Mouse (Mus musculus) kidney, embryonic 15.5 days (tissue): ENCODE results near the gene Haspin. TPM values are rescaled to one million over a fixed set of nuclear protein-coding genes. Genes with fewer than 3 reads are reported as not detected.

Experiments
- ATAC-seq: fragments of 200-750 bp; cut with Nextera tagmentation; replicated peaks from 2 replicates; pipeline ENCODE4 v1.8.0; 2017; ENCODE audit warnings: moderate TSS enrichment; ENCODE audit not compliant: low FRiP score
- H3K27ac ChIP-seq: fragments of 300-500 bp; sonication (generic); 2 replicates; pipeline ENCODE4 v1.5.1; 2015; ENCODE audit warnings: mild to moderate bottlenecking, inconsistent platforms
- H3K27me3 ChIP-seq: fragments of 300-500 bp; sonication (generic); 2 replicates; pipeline ENCODE4 v1.6.1; 2015; ENCODE audit warnings: inconsistent platforms
- H3K36me3 ChIP-seq: fragments of 300-500 bp; sonication (generic); 2 replicates; pipeline ENCODE4 v1.6.1; 2015; ENCODE audit warnings: inconsistent platforms
- H3K4me1 ChIP-seq: fragments of 300-500 bp; sonication (generic); 2 replicates; pipeline ENCODE4 v1.6.1; 2015; ENCODE audit warnings: inconsistent platforms
- H3K4me2 ChIP-seq: fragments of 300-500 bp; sonication (generic); 2 replicates; pipeline ENCODE4 v1.6.1; 2015; ENCODE audit warnings: moderate library complexity, mild to moderate bottlenecking, inconsistent platforms
- H3K4me3 ChIP-seq: fragments of 300-500 bp; sonication (generic); replicated peaks from 2 replicates; pipeline ENCODE4 v1.5.1; 2015; ENCODE audit warnings: mild to moderate bottlenecking, inconsistent platforms
- H3K9ac ChIP-seq: fragments of 300-500 bp; sonication (generic); 2 replicates; pipeline ENCODE4 v1.6.1; 2015; ENCODE audit warnings: mild to moderate bottlenecking, inconsistent platforms
- H3K9me3 ChIP-seq: fragments of 300-500 bp; sonication (generic); replicated peaks from 2 replicates; pipeline ENCODE4 v1.6.1; 2016; ENCODE audit warnings: inconsistent platforms
- WGBS: fragments of 180-500 bp; shearing (Covaris S2); methylation state at CpG from one replicate; pipeline ENCODE4 v1.1.7; 2015; ENCODE audit warnings: mixed read lengths; 5-methylcytosine and 5-hydroxymethylcytosine counted together
- polyA plus RNA-seq: library from polyadenylated mRNA; unstranded; fragments of >200 nt; fragmentation: Nextera tagmentation; extraction: Ambion mirVana; gene quantifications from 2 replicates; pipeline ENCODE4 v1.2.1, GENCODE M21; 2015

Gene Haspin
- 17.5 and 18.9 TPM in 2 replicates for polyA plus RNA-seq

DNA sequence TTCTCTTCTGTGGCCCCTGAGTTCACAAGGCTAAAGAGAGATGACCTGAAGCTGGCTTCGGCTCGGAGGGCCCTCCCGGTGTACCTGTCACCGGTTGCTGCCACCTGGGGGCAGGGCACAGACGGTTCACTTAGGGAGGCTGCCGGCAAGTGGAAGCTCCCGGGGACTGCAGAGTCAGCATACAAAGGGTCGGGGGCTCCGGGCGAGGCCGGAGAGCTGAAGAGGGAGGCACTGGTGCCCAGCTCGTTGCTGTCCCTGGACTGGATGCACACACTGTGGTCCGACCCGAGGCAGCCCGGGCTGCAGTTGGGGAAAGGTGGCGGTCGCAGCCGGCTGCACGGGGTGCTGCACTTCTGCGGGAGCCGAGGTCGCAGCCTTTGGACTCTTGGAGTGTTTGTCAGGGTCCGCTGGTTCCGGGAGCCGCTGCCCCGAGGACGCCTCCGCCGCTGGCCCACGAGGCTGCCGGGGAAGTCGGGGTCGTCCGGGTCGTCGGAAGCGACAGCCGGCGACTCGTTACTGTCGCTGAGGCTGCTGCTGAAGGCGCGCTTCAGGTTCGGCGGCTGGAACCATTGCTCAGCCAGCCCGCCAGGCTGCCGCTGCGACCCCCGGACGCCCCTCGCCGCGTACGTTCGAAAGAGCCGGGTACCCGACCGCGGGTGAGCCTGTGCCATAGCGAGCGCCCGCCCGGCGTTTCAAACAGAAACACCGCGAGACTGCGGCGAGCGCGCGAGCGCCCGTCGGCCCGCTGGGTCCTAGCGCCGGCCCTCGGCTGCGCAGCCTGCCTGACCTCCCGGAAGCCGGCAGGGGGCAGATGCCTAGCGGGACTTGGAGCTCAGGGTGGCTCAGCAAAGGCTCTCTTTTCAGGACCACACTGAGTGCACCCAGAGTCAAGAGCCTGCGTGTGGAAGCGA is at the start of gene Haspin:
TSS of gene Haspin (minus strand) at position 704 of the 911 bp plus-strand sequence.
- ATAC-seq = peak; percentile 95
- Histone ChIP-seq H3K9ac (peak within 1 kb of the TSS; percentile 77), H3K9me3 (no peaks in the 10 kb centered on the region), H3K4me1 (peaks cover 41% of the 10 kb centered on the region), H3K4me3 (peak within 1 kb of the TSS; percentile 96), H3K27me3 (no peaks in the 10 kb centered on the region), H3K4me2 (peak within 1 kb of the TSS; percentile 84), H3K36me3 (peaks cover 18% of the 10 kb centered on the region), H3K27ac (peak within 1 kb of the TSS; percentile 23; the same call in 1 of the 2 replicates)
- under 1% methylated on average over 84 of the region's 84 CpGs for WGBS

DNA sequence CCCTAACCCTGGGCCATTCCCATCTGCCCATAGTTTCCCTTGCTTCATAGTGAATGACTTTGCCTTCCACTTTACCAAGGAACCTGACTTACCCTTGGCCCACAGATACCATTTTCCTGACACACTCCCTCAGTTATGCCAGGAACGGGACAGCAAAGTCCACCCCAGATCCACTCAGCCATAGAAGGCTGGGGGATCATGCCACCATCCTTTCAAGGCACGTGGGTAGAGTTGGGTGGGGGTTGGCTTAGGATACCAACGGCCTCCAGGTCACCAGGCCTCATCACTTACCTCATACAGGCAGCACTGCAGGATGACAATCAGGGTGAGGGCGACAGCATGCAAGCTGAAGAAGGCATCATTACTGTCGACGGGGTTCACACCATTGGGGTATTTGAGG is 49.1 kb upstream of the Haspin start:
- Histone ChIP-seq H3K9ac (no peak overlapping the region), H3K27ac (no peak overlapping the region), H3K4me3 (no peak overlapping the region), H3K4me2 (no peak overlapping the region), H3K36me3 (peaks cover 88% of the 10 kb centered on the region), H3K27me3 (no peaks in the 10 kb centered on the region), H3K4me1 (no peaks in the 10 kb centered on the region), H3K9me3 (no peaks in the 10 kb centered on the region)
- ATAC-seq = no peak
- WGBS = 82% methylated on average over 6 of the region's 6 CpGs

DNA sequence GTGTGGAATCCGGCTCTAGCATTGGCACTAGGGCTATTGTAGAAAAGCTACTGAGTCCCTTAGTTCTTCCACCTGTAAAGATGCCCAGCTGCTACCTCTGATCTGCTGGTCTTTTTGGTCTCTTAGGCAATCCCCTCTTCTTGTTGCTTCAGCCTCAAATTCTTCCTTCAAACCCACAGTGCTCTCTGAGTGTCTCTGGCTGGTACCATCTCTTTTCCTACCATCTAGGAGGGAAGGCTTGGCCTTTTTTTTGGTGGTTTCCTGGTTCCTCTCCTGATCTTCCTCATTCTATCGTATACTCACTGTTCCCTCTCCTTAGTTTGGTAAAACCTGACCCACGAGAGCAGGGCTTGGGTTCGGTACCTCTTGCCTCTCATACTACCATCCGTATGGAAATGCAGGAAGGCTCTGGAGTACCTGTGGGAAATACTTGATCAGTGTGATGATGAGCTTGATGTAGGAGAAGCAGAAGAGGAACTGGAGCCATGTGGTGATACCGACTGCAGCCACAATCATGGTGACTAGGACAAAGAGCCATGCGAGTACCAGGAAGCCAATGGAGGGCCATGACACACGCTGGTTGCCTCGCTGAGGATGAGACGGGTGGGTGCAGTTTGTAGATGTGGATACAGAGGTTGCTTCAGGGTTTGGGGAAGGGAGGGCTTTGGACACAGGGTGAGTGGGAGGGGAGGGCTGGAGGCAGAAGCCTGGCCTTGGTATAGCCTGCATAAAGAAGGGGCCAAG is 48.0 kb upstream of the Haspin start:
- Histone ChIP-seq H3K27me3 (no peaks in the 10 kb centered on the region), H3K4me1 (no peaks in the 10 kb centered on the region), H3K36me3 (peaks cover 81% of the 10 kb centered on the region), H3K9ac (no peak overlapping the region), H3K4me3 (no peak overlapping the region), H3K4me2 (no peak overlapping the region), H3K27ac (no peak overlapping the region), H3K9me3 (no peaks in the 10 kb centered on the region)
- no peak for ATAC-seq
- 96% methylated on average over 10 of the region's 10 CpGs for WGBS

DNA sequence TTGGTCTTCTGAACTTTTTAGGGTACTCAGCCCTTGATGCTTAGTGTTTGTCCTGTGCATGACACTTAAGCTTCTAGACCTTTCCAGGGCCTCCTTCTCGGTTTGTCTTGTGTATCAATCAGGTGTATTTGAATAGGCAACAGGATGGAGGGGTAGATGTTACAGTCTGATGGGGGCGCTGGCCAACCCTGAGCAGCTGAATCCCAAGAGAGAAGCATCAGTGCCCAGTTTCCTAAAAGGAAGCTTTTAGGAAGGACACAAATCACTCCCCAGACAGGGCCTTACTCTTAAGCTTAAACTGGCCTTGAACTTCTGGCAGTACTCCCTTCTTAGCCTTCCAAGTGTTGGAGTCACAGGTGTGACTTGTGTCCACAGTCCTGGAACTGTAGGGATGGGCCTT is 39.8 kb upstream of the Haspin start:
- H3K36me3 ChIP-seq = peaks cover 41% of the 10 kb centered on the region
- peaks cover 34% of the 10 kb centered on the region for H3K4me1 ChIP-seq
- no peaks in the 10 kb centered on the region for H3K9me3 ChIP-seq
- ATAC-seq = no peak
- peak overlapping the region; percentile 79 for H3K9ac ChIP-seq
- 0% methylated on average over 2 of the region's 2 CpGs for WGBS
- peak overlapping the region; percentile 97 for H3K27ac ChIP-seq
- H3K4me3 ChIP-seq = peak overlapping the region; percentile 83
- H3K27me3 ChIP-seq = no peaks in the 10 kb centered on the region
- peak overlapping the region; percentile 72 for H3K4me2 ChIP-seq

DNA sequence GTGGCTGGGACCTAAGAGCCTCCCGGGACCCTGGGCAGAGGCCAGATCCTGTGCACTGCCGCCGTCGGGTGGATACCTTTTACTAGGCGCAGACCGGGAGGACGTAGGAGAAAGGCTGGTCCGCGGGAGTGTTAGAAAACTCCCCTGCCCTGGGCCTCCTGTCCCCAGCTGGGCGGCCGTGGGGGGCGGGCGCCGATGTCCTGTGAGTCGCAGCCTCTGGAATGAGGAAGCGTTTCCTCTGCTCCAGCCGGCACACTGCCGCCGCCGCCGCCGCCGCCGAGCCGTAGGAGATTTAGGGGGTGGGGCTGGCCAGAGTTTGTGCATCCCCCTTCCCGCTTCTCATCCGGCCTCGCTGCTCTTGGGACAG is 39.4 kb upstream of the Haspin start:
- ATAC-seq = peak; percentile 88
- H3K9ac ChIP-seq = peak overlapping the region; percentile 79
- H3K9me3 ChIP-seq = no peaks in the 10 kb centered on the region
- H3K4me1 ChIP-seq = peaks cover 36% of the 10 kb centered on the region
- H3K27me3 ChIP-seq = no peaks in the 10 kb centered on the region
- H3K27ac ChIP-seq = peak overlapping the region; percentile 97
- peak overlapping the region; percentile 72 for H3K4me2 ChIP-seq
- under 1% methylated on average over 28 of the region's 28 CpGs for WGBS
- H3K4me3 ChIP-seq = peak overlapping the region; percentile 83
- peaks cover 40% of the 10 kb centered on the region for H3K36me3 ChIP-seq

DNA sequence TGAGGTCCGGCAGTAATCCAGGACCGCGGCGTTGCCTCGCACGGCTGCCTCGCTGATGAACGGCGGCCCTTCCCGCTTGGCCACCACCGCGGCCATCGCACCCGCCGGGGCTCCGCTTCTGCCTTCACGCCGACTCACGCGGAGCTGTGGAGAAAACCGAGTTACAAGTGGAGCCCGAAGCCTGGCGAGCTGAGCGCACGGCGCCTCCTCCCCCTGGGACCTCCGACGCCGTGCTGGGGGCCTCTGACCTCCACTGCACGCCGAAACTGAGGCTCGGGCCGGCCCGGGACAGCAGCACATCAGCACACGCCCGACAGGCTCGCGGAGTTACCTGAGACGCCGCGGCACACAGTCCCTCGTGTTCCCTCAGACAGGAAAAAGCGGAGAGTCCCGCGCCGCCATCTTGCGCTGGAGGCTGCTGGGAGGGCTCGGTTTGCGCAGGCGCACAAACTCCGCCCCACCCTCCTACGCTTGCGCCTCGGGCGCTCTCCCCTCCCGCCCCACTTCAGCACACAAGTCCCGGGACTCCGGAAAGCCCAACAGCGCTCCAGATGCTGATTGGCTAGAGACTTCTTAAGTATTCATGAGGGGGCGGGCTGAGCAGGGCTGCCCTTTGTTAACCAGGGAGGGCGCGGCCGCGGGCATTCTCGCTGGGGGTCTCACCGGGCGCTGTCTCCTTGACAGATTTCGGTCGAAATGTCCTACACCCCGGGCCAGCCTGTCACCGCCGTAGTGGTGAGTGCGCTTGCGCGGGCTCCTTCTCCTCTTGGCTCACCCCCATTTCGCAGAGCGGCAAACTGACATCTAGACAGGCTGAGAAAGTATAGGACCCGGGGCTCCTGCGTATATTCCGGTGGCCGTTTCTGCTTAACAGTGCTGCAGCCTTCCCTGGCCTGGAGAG is 38.8 kb upstream of the Haspin start, which contains the start of the genes Emc6 and Tax1bp3:
TSS of gene Emc6 (minus strand) at position 430 of the 901 bp plus-strand sequence.
TSS of gene Tax1bp3 (plus strand) at position 476 of the 901 bp plus-strand sequence.
- under 1% methylated on average over 81 of the region's 81 CpGs for WGBS
- peaks cover 37% of the 10 kb centered on the region for H3K36me3 ChIP-seq
- H3K9me3 ChIP-seq = no peaks in the 10 kb centered on the region
- ATAC-seq = peak; percentile 98
- H3K9ac ChIP-seq = peak within 1 kb of the TSS; percentile 79
- H3K4me3 ChIP-seq = peak within 1 kb of the TSS; percentile 83
- H3K4me2 ChIP-seq = peak within 1 kb of the TSS; percentile 72
- peak within 1 kb of the TSS; percentile 97 for H3K27ac ChIP-seq
- no peaks in the 10 kb centered on the region for H3K27me3 ChIP-seq
- peaks cover 43% of the 10 kb centered on the region for H3K4me1 ChIP-seq

DNA sequence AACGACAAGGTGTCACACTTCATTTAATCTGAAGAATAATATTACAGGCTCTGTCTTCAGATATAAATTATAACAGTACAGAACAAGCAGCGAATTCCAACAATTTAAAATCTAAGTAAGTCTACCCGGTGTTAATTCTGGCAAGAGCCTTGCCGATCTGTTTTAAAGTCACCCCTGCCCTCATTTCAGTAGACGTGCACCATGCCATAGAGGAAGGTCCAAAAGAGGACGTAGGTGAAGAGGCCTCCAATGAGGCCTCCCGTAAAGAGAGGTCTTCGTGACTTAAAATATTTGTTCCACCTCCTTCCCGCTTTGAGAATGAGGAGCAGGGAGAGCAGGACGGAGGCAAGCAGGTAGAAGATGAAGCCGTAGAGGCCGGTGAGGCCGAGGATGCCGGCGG is 38.1 kb upstream of the Haspin start:
- ATAC-seq = no peak
- H3K9ac ChIP-seq = peak overlapping the region; percentile 78
- WGBS = under 1% methylated on average over 15 of the region's 15 CpGs
- peak overlapping the region; percentile 72 for H3K4me2 ChIP-seq
- H3K27ac ChIP-seq = peak overlapping the region; percentile 97
- peaks cover 44% of the 10 kb centered on the region for H3K36me3 ChIP-seq
- peaks cover 44% of the 10 kb centered on the region for H3K4me1 ChIP-seq
- no peaks in the 10 kb centered on the region for H3K27me3 ChIP-seq
- H3K4me3 ChIP-seq = peak overlapping the region; percentile 83
- H3K9me3 ChIP-seq = no peaks in the 10 kb centered on the region

DNA sequence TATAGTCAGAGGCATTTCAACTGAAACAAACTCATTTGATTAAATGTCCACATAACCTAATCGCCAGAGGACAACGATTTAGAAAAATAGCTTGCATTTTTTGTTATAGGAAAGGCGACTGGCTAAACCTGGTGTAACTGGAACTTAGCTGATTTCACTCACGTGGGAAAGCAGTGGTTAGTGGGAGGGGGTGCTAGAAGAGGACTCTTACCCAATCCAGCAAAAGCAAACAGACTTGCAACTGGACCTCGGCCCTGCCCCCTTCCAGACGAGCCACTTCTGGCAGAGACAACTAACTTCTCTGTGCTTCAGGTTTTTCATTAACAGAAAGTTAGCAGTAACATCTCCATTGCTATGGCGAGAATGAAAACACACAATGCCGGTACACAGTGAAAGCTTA is 37.5 kb upstream of the Haspin start:
- H3K27ac ChIP-seq = peak overlapping the region; percentile 97
- no peaks in the 10 kb centered on the region for H3K27me3 ChIP-seq
- H3K36me3 ChIP-seq = peaks cover 46% of the 10 kb centered on the region
- H3K4me2 ChIP-seq = peak overlapping the region; percentile 72
- peak overlapping the region; percentile 78 for H3K9ac ChIP-seq
- peaks cover 44% of the 10 kb centered on the region for H3K4me1 ChIP-seq
- 34% methylated on average over 8 of the region's 8 CpGs for WGBS
- ATAC-seq = no peak
- peak overlapping the region; percentile 83 for H3K4me3 ChIP-seq
- no peaks in the 10 kb centered on the region for H3K9me3 ChIP-seq

DNA sequence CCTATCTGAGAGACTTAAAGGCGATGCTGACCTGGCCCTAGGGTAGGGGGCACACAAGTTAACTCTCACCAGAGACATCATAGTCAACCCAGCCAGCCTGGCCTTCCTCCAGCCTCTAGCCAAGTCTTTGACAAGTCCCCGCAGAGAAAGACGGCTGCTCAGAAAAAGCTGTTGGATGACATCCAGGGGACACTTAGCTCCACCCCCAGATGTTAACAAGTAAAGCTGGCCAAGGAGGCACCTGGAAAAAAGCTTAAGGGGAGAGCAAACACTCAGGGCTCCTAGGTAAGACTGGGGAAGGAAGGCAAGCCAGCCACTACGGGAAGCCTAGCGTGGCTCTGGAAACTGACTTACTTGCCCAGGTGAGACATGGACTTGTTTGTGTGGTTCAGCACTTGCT is 34.1 kb upstream of the Haspin start:
- peaks cover 44% of the 10 kb centered on the region for H3K36me3 ChIP-seq
- ATAC-seq = no peak
- no peaks in the 10 kb centered on the region for H3K9me3 ChIP-seq
- H3K9ac ChIP-seq = no peak overlapping the region
- 0 out of 2 replicates have a peak overlapping the region, but pooled peaks have one; percentile 22 for H3K27ac ChIP-seq
- H3K27me3 ChIP-seq = no peaks in the 10 kb centered on the region
- no peak overlapping the region for H3K4me2 ChIP-seq
- H3K4me3 ChIP-seq = no peak overlapping the region
- WGBS = 54% methylated on average over 5 of the region's 5 CpGs
- peaks cover 34% of the 10 kb centered on the region for H3K4me1 ChIP-seq

DNA sequence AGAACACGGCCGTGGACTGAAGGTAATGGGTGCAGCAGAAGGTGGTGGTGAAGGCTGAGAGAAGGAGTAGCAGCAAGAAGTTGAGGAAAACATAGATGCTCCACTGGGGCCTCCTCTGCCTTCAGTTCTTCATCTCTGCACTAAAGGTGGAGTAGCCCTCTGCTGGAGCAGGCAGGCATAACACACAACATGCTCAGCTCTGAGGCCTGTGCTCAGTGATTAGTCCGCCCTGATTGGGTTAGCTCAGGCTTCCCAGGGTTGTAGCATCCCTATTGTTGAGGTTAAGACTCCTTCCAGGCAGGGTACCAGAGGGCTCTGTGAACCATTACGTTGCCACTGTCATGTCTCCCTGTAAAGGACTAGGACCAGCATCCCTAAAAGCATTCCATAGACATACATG is 31.1 kb upstream of the Haspin start:
- WGBS = 52% methylated on average over 4 of the region's 4 CpGs
- Histone ChIP-seq H3K27ac (no peak overlapping the region), H3K9ac (no peak overlapping the region), H3K27me3 (no peaks in the 10 kb centered on the region), H3K4me2 (no peak overlapping the region), H3K9me3 (no peaks in the 10 kb centered on the region), H3K4me3 (no peak overlapping the region), H3K36me3 (peaks cover 37% of the 10 kb centered on the region), H3K4me1 (peaks cover 21% of the 10 kb centered on the region)
- no peak for ATAC-seq

DNA sequence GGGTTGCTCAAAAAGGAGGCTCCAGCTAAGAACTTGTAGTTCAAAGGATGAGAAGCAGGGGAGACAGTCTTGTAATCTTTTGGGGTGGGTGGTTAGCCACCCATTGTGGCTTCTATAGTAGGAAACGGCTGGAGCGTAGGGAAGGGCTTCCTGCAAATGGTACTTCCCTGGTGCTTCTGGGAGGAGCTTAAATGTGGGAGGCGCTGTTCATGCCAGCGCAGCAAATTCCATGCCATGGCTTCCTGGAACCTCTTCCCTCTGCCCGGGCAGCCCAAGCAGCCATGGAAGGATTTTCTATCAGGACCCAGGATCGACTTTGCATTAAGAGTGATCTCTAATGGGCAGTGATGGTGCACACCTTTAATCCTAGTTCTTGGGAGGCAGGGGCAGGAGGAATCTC is 30.5 kb upstream of the Haspin start:
- H3K4me3 ChIP-seq = no peak overlapping the region
- H3K4me2 ChIP-seq = no peak overlapping the region
- H3K4me1 ChIP-seq = peaks cover 21% of the 10 kb centered on the region
- H3K9me3 ChIP-seq = no peaks in the 10 kb centered on the region
- no peak overlapping the region for H3K27ac ChIP-seq
- peaks cover 31% of the 10 kb centered on the region for H3K36me3 ChIP-seq
- H3K9ac ChIP-seq = no peak overlapping the region
- H3K27me3 ChIP-seq = no peaks in the 10 kb centered on the region
- ATAC-seq = no peak
- 74% methylated on average over 6 of the region's 6 CpGs for WGBS
